Mouse (Mus musculus) lung, adult 2 months (tissue): ENCODE data around the gene Cdca5. TPM values are rescaled to one million over a fixed set of nuclear protein-coding genes. Genes with fewer than 3 reads are reported as not detected.
A peak's percentile ranks its signal among the peaks of the same experiment; 100 is the strongest.

Source experiments
- DNase-seq: peaks from one replicate; pipeline ENCODE4 v3.0.0; 2022
- H3K4me1 ChIP-seq: fragments of 200-500 bp; 2 replicates; pipeline ENCODE4 v1.6.1; 2011; ENCODE audit warnings: low read length; ENCODE audit not compliant: control insufficient read depth, insufficient read depth
- H3K4me3 ChIP-seq: fragments of 200-500 bp; replicated peaks from 2 replicates; pipeline ENCODE3; 2011; ENCODE audit warnings: low read depth, mild to moderate bottlenecking, control low read depth, low read length; ENCODE audit errors: extremely low read depth
- CTCF ChIP-seq: fragments of 200-500 bp; IDR thresholded peaks from 2 replicates; pipeline ENCODE4 v1.5.1; 2011; ENCODE audit warnings: mild to moderate bottlenecking, low read length, control low read depth; ENCODE audit not compliant: insufficient read depth
- POLR2A ChIP-seq: fragments of 200-500 bp; IDR thresholded peaks from 2 replicates; pipeline ENCODE4 v1.6.1; 2011; ENCODE audit warnings: low read depth, mild to moderate bottlenecking, control low read depth, low read length, borderline replicate concordance; ENCODE audit errors: extremely low read depth
- WGBS: fragments of 180-500 bp; shearing (Covaris S2); methylation state at CpG from one replicate; pipeline ENCODE4 v1.1.7; 2018; 5-methylcytosine and 5-hydroxymethylcytosine counted together
- polyA plus RNA-seq: library from polyadenylated mRNA; depleted of rRNA; stranded (reverse); fragments of >200 nt; gene quantifications from 2 replicates; pipeline ENCODE4 v1.2.3, GENCODE M21; 2012

The Cdca5 gene
- polyA plus RNA-seq, 1 experiment = 0.92 TPM

DNA sequence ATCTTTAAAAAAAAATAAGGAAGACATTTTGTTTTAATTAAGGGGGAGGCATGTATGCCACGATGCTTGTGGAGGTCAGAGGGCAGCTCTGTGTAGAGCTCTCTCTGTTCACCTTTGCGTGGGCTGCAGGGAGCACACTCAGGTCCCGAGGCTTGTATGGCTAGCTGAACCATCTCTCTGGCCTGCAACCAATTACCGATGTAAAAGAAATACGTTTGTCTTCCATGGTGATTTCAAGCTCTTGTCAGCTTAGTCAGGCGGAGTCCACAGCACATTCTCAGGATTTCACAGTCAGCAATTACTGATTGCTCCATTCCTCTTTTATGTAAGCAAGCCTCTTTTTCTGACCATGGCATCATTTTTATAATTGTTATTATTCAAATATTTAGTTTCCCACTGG, 16.4 kb downstream of the Cdca5 start:
- Histone ChIP-seq H3K4me1 (no peaks in the 10 kb centered on the region), H3K4me3 (no peak overlapping the region)
- no peak for DNase-seq
- TF ChIP-seq POLR2A (no peak), CTCF (no peak)
- WGBS = 55% methylated on average over 6 of the region's 6 CpGs

DNA sequence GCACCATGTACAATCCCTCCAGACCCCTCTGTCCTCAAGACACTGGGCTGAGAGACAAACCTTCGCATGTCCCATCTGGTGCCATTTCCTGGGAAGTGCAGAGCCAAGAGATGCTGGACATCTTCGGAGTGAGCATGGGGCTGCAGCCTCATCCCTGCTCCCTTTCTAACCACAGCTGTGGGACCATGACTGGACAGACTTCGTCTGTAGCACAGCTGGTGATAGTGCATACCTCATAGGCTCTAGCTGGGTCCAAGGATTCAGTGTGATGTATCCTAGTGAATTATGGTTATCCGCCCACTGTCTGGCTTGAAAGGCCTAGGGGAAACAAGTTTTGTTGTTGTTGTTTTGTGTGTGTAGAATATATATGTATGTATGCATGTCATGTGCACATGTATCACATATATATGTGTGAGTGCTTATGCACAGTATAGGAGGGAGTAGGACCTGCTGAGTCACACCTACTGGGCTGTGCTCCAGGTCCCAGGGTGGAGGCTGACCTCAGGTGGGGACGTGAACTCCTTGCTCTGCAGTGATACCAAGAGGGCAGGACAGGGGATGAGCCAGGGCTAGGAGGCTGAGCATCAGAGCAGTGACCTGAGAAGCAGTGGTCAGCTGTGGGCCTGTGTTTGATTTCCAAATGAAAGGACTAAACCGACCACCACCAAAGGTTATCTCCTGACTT, 17.5 kb downstream of the Cdca5 start:
- H3K4me3 ChIP-seq = no peak overlapping the region
- TF ChIP-seq CTCF (no peak), POLR2A (no peak)
- 76% methylated on average over 6 of the region's 6 CpGs for WGBS
- H3K4me1 ChIP-seq = no peaks in the 10 kb centered on the region
- DNase-seq = no peak

DNA sequence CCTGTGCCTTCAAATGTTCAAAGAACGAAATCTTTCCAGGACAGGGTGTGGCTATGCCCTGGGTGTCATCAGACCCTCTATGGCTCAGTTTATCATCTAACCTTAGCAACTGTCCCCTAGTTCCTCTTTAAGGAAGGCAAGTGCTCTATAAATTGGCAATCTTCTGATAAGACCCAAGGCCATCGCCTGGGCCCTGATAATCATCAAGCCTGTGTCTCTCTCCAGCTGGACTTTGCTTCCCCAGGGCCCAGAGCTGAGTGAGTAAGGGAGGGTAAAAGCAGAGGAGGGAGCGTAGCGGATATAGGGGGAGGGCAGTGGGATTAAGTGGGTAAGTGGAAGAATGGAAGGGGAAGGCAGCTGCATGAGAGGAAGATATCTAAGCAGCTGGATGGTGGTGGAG, 19.7 kb downstream of the Cdca5 start:
- Histone ChIP-seq H3K4me3 (no peak overlapping the region), H3K4me1 (no peaks in the 10 kb centered on the region)
- DNase-seq = no peak
- TF ChIP-seq CTCF (no peak), POLR2A (no peak)
- WGBS = 75% methylated on average over 4 of the region's 4 CpGs

DNA sequence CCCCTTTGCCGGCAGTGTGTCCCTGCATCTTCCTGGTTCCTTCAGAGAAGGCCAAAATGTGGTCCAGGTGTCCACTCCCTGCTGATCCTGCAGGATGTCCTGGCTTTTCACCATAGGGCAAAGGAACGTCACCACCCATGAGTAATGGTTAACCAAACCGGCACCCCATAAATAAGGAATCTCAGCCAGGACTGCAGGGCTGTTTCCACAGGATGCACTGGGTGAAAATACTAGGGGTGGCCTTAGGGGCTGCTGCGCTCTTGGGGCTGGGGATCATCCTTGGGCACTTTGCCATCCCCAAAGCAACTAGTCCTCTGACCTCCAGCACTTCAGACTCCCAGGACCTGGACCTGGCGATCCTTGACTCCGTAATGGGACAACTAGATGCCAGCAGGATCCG, 20.8 kb downstream of the Cdca5 start, which contains the start of gene Naaladl1:
Gene Naaladl1, plus strand, starts transcription at position 197 of the 400 bp plus-strand sequence.
- Histone ChIP-seq H3K4me1 (no peaks in the 10 kb centered on the region), H3K4me3 (no peak within 1 kb of the TSS)
- no peak for DNase-seq
- WGBS = 87% methylated on average over 7 of the region's 7 CpGs
- TF ChIP-seq POLR2A = no peak
- TF ChIP-seq CTCF = no peak

DNA sequence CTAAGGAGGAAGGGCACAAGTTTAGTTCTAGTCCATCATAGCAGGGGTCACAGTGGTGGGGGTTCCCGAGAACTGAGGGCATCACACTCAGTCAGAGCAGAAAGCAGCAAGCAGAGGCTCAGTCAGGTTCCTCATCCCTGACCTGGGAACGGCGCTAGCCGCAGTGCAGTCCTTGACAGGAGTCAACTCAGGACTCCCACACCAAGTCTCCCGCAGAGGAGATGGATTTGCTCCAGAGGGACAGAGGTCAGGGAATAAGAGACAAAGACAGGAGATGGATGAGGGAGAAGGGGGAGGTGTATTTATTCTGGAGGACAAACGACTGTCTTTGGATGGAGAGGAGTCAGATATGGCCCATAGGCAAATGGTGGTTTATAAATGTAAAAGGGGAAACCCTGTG, 28.3 kb downstream of the Cdca5 start:
- 45% methylated on average over 6 of the region's 6 CpGs for WGBS
- Histone ChIP-seq H3K4me3 (no peak overlapping the region), H3K4me1 (no peaks in the 10 kb centered on the region)
- DNase-seq = no peak
- no peak for TF ChIP-seq POLR2A
- TF ChIP-seq CTCF = no peak

DNA sequence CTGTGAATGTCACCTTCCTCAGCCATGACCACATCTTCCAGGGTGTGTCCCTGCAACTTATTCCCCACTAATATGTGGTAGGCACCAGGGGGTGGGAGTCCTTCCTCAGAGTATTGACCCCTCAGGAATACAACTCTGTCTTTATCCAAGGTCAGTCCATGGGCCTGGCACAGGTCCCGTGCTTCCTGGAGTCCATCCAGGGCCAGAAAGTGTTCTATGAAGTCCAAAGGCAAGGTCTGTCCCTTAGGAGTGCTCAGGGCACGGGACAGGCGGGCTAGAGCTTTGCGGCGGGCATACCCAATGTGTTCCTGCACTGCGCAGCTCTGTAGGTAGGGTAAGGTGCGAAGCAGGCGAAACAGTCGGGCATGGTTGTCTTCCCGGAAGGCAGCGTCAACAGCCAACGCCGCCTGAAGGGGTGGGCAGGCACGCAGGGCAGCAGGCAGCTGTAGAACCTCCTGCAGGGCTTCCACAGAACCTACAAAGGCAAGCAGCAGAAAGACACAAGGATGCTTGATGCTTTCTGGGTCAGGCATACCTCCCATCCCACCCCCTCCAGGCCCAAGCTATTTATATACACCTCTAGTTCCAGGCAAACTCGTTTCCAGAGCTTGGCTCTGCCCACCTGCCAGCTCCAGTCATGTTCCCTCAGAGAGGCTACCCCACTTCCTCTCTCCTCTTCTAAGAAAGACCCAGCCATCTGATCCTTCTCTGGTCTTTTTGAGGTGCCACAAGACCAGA, 31.5 kb downstream of the Cdca5 start:
- H3K4me3 ChIP-seq = no peak overlapping the region
- no peaks in the 10 kb centered on the region for H3K4me1 ChIP-seq
- no peak for DNase-seq
- TF ChIP-seq POLR2A (no peak), CTCF (no peak)
- 85% methylated on average over 15 of the region's 15 CpGs for WGBS

DNA sequence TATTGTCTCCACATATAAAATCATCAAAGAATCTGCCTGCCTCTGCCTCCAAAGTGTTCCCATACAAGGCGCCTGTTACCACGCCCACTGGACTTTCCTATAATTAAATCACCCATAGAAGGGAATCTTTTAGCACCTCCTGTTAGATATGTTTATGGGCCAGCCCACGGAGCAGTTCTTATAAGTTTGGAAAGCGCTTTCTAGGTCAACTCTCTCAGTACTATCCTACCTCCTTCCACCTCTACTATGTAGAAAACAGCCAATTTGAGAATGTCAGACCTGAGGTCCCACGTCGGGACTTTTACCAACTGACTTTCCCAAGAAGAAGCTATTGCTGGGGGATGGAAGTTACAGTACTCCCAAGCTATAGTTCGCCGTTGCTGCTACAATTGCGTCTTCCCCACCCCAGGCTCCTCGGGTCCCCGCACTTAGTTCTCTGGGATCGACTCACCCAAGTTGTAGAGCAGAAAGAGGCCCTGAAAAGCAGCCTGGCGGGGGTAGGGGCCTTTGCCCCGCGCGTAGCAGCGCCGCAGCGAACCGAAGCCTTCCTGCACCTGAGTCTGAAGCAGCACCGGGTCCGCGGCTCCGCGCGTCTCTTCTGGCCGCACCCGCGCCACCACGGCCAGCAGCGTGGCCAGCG, 32.7 kb downstream of the Cdca5 start:
- Histone ChIP-seq H3K4me1 (no peaks in the 10 kb centered on the region), H3K4me3 (peak overlapping the region; percentile 70)
- TF ChIP-seq CTCF = no peak
- no peak for TF ChIP-seq POLR2A
- WGBS = 4% methylated on average over 32 of the region's 32 CpGs
- no peak for DNase-seq

DNA sequence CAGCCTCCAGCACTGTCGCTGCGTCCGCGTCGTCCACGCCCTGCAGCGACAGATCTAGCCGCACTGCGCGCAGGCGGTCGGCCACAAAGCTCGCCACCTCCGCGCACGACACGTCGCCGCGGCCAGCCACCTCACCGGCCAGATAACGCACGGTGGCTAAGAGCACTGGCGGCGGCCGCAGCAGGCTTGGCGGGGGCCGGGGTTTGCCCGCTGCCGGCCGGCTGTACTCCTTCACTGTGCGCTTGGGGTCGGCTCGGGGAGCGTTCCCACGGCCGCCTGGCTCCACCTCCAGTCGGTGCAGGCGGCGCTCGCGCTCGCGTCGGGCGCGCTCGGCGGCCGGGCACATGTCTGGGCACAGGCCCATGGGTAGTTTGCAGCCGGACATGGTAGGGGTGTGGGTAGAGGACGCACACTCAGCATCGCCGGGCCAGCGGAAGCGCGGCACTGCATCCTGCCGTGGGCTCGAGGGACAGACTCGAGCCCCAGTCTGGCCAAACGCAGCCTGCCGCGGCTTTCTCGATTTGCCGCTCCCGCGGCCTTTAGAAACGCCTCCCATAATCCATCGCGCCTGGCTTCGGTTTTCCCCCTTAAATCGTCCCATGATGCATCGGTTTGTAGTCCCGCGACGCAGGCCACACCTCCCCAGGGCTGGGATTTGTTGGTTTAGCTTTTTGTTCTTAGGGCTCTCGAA, 33.3 kb downstream of the Cdca5 start, which contains the start of gene Sac3d1:
Gene Sac3d1, minus strand, starts transcription at position 665 of the 691 bp plus-strand sequence.
- H3K4me3 ChIP-seq = peak within 1 kb of the TSS; percentile 70
- TF ChIP-seq POLR2A = peak; percentile 55; the same call in 1 of the 2 replicates
- TF ChIP-seq CTCF = no peak
- DNase-seq = peak; percentile 85
- H3K4me1 ChIP-seq = no peaks in the 10 kb centered on the region
- WGBS = under 1% methylated on average over 77 of the region's 77 CpGs

DNA sequence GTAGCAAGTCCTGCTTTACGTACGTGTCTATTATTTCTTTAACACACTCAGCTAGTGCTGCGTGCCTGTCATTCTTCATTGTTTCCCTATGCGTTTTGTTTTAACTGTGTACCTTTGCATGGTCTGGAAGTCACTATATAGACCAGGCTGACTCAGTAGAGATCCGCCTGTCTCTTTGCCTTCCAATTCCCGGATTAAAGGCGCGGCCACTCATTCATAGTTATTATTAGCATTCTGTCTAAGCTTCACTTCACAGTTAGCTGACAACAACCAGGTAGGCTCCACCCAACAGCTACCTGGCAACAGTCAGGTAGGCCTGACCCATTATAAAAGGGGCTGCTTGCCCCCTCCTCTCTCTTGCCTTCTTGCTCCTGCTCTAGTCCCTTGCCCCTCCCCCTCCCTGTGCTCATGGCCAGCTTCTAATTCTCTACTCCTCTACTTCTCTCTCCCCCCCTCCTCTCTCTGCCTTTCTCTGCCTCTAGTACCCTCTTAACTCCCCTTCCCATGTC, 33.9 kb downstream of the Cdca5 start:
- DNase-seq = no peak
- H3K4me1 ChIP-seq = no peaks in the 10 kb centered on the region
- H3K4me3 ChIP-seq = peak overlapping the region; percentile 70
- under 1% methylated on average over 8 of the region's 8 CpGs for WGBS
- TF ChIP-seq POLR2A (no peak), CTCF (no peak)
